Mouse (Mus musculus) neural tube, embryonic 12.5 days (tissue): ENCODE data around the gene Osgin1. TPM values are rescaled to one million over a fixed set of nuclear protein-coding genes. Genes with fewer than 3 reads are reported as not detected.

Experiments
- ATAC-seq: fragments of 200-750 bp; cut with Nextera tagmentation; 2 replicates; pipeline ENCODE4 v1.8.0; 2017; ENCODE audit warnings: low read depth, mild to moderate bottlenecking, moderate TSS enrichment, moderate library complexity; ENCODE audit not compliant: low FRiP score
- H3K27ac ChIP-seq: fragments of 300-500 bp; sonication (generic); 2 replicates; pipeline ENCODE4 v1.5.1; 2016
- H3K27me3 ChIP-seq: fragments of 300-500 bp; sonication (generic); replicated peaks from 2 replicates; pipeline ENCODE4 v1.6.1; 2016; ENCODE audit warnings: mild to moderate bottlenecking
- H3K36me3 ChIP-seq: fragments of 300-500 bp; sonication (generic); 2 replicates; pipeline ENCODE4 v1.6.1; 2016; ENCODE audit warnings: mild to moderate bottlenecking
- H3K4me1 ChIP-seq: fragments of 300-500 bp; sonication (generic); 2 replicates; pipeline ENCODE4 v1.6.1; 2016
- H3K4me2 ChIP-seq: fragments of 300-500 bp; sonication (generic); replicated peaks from 2 replicates; pipeline ENCODE4 v1.6.1; 2016; ENCODE audit warnings: mild to moderate bottlenecking
- H3K4me3 ChIP-seq: fragments of 300-500 bp; sonication (generic); 2 replicates; pipeline ENCODE4 v1.5.1; 2016
- H3K9ac ChIP-seq: fragments of 300-500 bp; sonication (generic); 2 replicates; pipeline ENCODE4 v1.6.1; 2016; ENCODE audit warnings: mild to moderate bottlenecking
- H3K9me3 ChIP-seq: fragments of 300-500 bp; sonication (generic); 2 replicates; pipeline ENCODE4 v1.6.1; 2016; ENCODE audit warnings: mild to moderate bottlenecking
- WGBS: fragments of 180-500 bp; shearing (Covaris S2); methylation state at CpG from one replicate; pipeline ENCODE4 v1.1.7; 2016; 5-methylcytosine and 5-hydroxymethylcytosine counted together
- polyA plus RNA-seq: library from polyadenylated mRNA; unstranded; fragments of >200 nt; fragmentation: Nextera tagmentation; extraction: Ambion mirVana; gene quantifications from 2 replicates; pipeline ENCODE4 v1.2.1, GENCODE M21; 2016

The Osgin1 gene
- polyA plus RNA-seq, 1 experiment from 2014 or later: 0.13 TPM

DNA sequence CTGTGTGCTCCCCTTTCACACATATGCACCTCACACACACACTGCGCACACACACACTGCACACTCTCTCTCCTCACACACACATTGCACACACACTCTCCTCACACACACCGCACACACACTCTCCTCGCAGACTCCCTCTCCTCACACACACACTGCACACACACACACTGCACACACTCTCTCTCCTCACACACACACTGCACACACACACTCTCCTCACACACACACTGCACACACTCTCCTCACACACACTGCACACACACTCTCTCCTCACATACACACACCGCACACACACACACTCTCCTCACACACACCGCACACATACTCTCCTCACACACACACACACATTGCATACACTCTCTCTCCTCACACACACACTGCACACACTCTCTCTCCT is 29.3 kb upstream of the Osgin1 start:
- WGBS: 95% methylated on average over 5 of the region's 5 CpGs
- Histone ChIP-seq H3K27me3 (no peaks in the 10 kb centered on the region), H3K4me1 (no peaks in the 10 kb centered on the region), H3K27ac (no peak overlapping the region), H3K36me3 (peaks cover 39% of the 10 kb centered on the region), H3K4me3 (no peak overlapping the region), H3K9ac (no peak overlapping the region), H3K4me2 (no peak overlapping the region), H3K9me3 (no peaks in the 10 kb centered on the region)
- ATAC-seq: no peak

- Histone ChIP-seq H3K27me3 (no peaks in the 10 kb centered on the region), H3K36me3 (peaks cover 51% of the 10 kb centered on the region), H3K4me1 (0 out of 2 replicates have a peak, but pooled peaks cover 4% of the 10 kb centered on the region), H3K9ac (no peak overlapping the region), H3K9me3 (no peaks in the 10 kb centered on the region), H3K4me3 (no peak overlapping the region), H3K4me2 (no peak overlapping the region), H3K27ac (no peak overlapping the region)
- ATAC-seq: no peak
- WGBS: 82% methylated on average over 8 of the region's 8 CpGs
Observed at GRCm38 (mm10) chr8:119408311-119408710, 25.6 kb upstream of the Osgin1 start.

DNA sequence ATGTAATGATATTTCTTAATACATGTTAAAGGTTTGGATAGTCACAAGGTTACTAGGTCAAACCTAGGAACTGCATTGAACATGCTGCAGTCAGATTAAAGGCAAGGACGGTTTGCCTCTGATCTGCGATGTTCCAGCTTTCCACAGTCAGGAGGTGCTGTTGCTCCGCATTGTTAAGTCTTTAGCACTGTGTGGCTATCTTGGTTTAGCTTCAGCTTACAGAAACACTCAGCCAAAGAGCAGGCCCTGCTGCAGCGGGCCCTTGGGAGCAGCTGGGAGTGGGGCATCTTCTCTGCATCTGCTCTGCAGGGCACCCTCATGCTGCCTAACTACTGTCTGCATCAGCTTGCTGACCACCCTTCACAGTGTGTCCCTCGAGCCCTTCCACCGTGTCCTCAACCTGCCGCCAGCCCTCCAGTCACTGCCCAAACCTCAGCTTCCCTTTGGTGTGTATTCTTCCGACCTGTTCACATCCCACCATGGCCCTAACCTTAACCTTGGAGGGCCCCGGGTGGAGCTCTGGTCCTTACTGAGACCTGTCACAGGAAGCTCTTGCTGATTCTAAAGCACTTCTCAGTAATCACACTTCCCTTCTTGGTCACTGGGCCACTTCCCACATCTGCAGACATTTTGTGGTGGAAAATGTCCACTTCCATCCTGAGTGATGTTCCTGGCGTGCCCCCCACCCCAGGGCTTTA is 21.7 kb upstream of the Osgin1 start:
- Histone ChIP-seq H3K9ac (no peak overlapping the region), H3K4me2 (no peak overlapping the region), H3K4me1 (peaks cover 8% of the 10 kb centered on the region; the same call in 1 of the 2 replicates), H3K27me3 (no peaks in the 10 kb centered on the region), H3K36me3 (peaks cover 40% of the 10 kb centered on the region), H3K4me3 (no peak overlapping the region), H3K27ac (no peak overlapping the region), H3K9me3 (no peaks in the 10 kb centered on the region)
- 58% methylated on average over 10 of the region's 10 CpGs for WGBS
- no peak for ATAC-seq

DNA sequence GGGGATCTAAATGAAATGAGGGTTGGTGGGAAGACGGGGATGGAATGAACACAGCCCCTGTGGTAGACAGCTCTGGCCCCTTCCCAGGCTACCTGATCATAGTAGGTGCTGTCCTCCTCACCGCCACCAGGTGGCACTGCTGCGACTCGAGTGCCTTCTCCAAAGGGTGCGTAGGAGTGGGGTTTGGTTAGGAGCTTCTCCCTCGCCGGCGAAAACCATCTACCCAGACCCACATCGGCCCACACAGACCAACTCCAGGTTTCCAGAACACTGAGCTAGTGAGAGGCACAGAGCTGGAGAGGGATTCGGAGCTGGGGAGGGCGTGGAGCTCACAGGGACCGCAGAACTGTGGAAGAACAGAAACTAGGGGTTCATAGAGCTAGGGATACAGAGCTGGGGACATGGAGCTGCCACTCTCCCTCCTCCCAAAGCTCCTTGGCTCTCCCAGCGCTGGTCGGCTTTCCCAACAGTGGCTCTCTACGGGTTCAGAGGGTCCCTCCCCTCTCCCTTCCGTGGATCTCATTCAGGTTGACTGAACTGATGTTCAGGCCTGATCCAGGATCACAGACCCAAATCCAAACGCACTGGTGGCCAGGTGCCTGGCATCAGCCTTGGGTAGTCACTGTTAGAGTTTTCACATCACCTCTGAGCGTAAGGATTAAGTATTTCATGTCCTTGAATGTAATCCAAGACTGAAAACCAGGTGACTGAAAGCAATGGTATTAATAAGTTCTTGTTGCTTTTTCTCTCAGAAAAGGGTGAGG is 21.0 kb upstream of the Osgin1 start:
- 12% methylated on average over 18 of the region's 18 CpGs for WGBS
- Histone ChIP-seq H3K9me3 (no peaks in the 10 kb centered on the region), H3K4me3 (no peak overlapping the region), H3K9ac (0 out of 2 replicates have a peak overlapping the region, but pooled peaks have one; percentile 26), H3K27me3 (no peaks in the 10 kb centered on the region), H3K4me2 (peak overlapping the region; percentile 52), H3K36me3 (peaks cover 34% of the 10 kb centered on the region), H3K27ac (no peak overlapping the region), H3K4me1 (peaks cover 8% of the 10 kb centered on the region; the same call in 1 of the 2 replicates)
- peak; percentile 74; the same call in 1 of the 2 replicates for ATAC-seq

DNA sequence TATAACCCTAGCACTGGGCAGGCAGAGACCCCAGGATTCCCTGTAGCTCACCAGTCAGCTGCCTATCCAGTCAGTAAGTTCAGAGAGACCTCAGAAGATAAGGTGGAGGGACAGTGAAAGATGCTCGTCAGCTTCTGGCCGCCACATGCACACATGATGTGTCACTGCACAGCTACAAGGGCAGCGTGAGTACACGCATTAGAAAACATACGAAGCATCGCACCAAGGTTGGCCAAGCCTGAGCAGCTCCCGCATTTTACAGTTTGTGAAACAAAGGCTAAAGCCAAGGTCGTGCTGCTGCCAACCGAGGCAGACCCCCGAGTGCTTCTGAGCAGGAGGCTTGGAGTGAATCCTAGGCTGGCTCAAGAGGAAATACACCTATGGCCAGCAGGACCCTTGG is 20.3 kb upstream of the Osgin1 start:
- Histone ChIP-seq H3K4me3 (no peak overlapping the region), H3K4me2 (no peak overlapping the region), H3K27ac (no peak overlapping the region), H3K36me3 (peaks cover 27% of the 10 kb centered on the region), H3K27me3 (no peaks in the 10 kb centered on the region), H3K9me3 (no peaks in the 10 kb centered on the region), H3K4me1 (peaks cover 8% of the 10 kb centered on the region; the same call in 1 of the 2 replicates), H3K9ac (no peak overlapping the region)
- whole genome bisulfite sequencing: 85% methylated on average over 10 of the region's 10 CpGs
- no peak for ATAC-seq

DNA sequence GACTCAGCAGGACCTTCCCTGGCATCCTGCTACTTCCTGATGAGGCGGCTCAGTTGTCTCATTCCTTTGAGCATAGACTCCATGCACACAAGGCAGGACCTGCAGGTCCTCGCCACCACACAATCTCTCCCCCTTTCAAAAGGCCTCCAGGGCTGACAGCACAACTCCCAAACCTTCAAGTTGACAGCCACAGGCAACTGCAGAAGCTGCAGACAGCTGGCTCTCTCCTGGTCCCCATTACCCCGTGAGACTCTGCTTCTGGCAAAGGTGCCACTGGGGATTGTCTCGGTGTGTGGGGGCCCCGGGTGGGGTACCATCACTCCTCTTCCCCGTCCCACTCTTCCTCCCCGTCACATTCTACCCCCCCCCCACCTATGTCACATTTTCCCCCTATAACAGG is 13.6 kb upstream of the Osgin1 start:
- peaks cover 5% of the 10 kb centered on the region for H3K4me1 ChIP-seq
- H3K27me3 ChIP-seq: 0 out of 2 replicates have a peak, but pooled peaks cover 3% of the 10 kb centered on the region

DNA sequence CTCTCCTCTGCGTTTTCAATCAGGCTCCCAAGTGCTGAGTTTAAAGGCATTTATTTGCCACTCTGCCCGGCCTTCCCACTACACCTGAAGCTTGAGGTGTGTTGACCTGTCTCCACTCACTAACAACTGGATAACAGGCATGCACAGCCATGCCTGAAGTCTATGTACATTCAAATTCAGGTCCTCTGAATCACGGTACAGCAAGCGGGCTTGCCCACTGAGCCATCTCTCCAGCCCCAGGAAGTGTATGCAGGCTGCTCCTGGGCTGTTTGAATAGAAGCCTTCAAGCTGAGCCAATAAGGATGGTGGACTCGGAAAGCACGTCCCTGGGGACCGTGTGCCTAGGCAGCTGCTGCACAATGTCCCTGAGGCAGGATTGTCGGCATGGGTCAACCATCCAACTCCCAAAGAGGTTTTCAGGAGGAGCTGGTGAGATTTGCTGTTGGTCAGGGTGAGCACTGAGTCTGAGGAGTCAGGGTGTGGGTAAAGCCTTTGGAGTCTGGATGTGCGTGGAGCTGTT is 12.3 kb upstream of the Osgin1 start:
- Histone ChIP-seq H3K4me3 (no peak overlapping the region), H3K4me2 (no peak overlapping the region), H3K4me1 (no peaks in the 10 kb centered on the region; the same call in 1 of the 2 replicates), H3K9ac (no peak overlapping the region), H3K36me3 (no peaks in the 10 kb centered on the region), H3K27me3 (0 out of 2 replicates have a peak, but pooled peaks cover 3% of the 10 kb centered on the region), H3K27ac (no peak overlapping the region), H3K9me3 (no peaks in the 10 kb centered on the region)
- WGBS: 63% methylated on average over 9 of the region's 9 CpGs
- ATAC-seq: no peak

More for the DNA sequence above, 13.6 kb upstream of the Osgin1 start:
- Histone ChIP-seq H3K9ac (no peak overlapping the region), H3K27ac (no peak overlapping the region), H3K9me3 (no peaks in the 10 kb centered on the region), H3K4me3 (no peak overlapping the region), H3K4me2 (no peak overlapping the region), H3K36me3 (no peaks in the 10 kb centered on the region)
- 70% methylated on average over 7 of the region's 7 CpGs for WGBS
- ATAC-seq: no peak

DNA sequence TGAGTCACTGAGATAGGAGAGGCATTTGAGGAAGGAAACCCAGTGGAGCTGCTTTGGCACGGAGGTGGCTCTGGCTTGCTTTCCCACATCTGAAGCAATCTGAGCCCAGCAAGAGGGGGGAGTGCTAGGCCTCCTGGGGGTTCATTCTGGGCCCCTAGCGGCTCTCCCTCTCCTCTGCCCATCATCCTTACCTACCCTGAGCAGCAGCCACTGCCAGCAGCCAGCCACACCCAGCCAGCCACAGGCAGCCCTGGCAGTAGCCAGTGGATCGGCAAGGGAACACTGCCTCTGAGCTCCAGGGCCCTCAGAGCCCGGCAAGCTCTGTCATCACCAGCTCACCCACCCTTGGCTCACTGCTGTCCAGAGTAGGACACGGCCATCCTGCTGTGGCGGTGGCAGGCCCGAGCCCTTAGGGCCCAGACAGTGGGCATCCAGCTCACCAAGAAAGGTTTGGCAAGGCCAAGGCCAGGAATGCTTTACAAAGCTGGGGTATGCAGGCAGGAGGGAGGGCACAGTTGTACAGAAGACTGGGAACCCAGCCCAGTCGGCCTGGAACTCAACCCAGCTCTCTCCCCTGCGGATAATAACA is 11.7 kb upstream of the Osgin1 start:
- H3K4me2 ChIP-seq: no peak overlapping the region
- no peak for ATAC-seq
- H3K36me3 ChIP-seq: no peaks in the 10 kb centered on the region
- H3K4me1 ChIP-seq: no peaks in the 10 kb centered on the region; the same call in 1 of the 2 replicates
- 0 out of 2 replicates have a peak, but pooled peaks cover 3% of the 10 kb centered on the region for H3K27me3 ChIP-seq
- WGBS: 69% methylated on average over 9 of the region's 9 CpGs
- no peak overlapping the region for H3K9ac ChIP-seq
- H3K9me3 ChIP-seq: no peaks in the 10 kb centered on the region
- no peak overlapping the region for H3K4me3 ChIP-seq
- H3K27ac ChIP-seq: no peak overlapping the region

DNA sequence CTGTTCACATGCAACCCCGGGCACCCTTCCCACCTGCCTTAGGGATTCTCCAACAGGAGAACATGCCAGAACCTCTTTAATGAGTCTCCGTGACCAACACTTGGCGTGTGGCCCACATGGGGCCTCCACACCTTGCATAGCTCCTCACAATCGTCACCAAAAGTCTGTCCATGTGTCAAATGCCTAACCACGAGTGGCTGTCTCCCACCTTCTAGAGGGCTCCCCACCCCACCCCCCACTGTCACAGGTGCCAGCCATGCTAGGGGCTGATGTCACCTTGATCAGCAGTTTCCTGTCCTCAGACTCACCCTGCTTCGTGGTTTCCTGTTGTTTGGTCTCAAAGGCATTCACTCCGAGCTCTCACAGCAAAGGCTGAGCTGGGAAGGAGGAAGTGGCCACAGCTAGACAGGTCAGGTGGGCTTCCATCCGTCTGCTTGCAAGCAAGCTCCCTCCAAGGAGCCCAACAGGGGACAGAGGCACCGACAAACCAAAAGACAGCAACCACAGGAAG is 10.2 kb upstream of the Osgin1 start:
- 72% methylated on average over 9 of the region's 9 CpGs for WGBS
- Histone ChIP-seq H3K27me3 (0 out of 2 replicates have a peak, but pooled peaks cover 3% of the 10 kb centered on the region), H3K4me2 (no peak overlapping the region), H3K9ac (no peak overlapping the region), H3K9me3 (no peaks in the 10 kb centered on the region), H3K36me3 (no peaks in the 10 kb centered on the region), H3K4me1 (no peaks in the 10 kb centered on the region; the same call in 1 of the 2 replicates), H3K27ac (no peak overlapping the region), H3K4me3 (no peak overlapping the region)
- no peak for ATAC-seq

GRCm38 (mm10) chr8:119424199-119424733 is 9.7 kb upstream of the Osgin1 start:
- no peak for ATAC-seq
- Histone ChIP-seq H3K9ac (no peak overlapping the region), H3K9me3 (no peaks in the 10 kb centered on the region), H3K27me3 (0 out of 2 replicates have a peak, but pooled peaks cover 3% of the 10 kb centered on the region), H3K4me2 (no peak overlapping the region), H3K36me3 (no peaks in the 10 kb centered on the region), H3K4me3 (no peak overlapping the region), H3K4me1 (no peaks in the 10 kb centered on the region; the same call in 1 of the 2 replicates), H3K27ac (no peak overlapping the region)
- WGBS: 86% methylated on average over 10 of the region's 10 CpGs

DNA sequence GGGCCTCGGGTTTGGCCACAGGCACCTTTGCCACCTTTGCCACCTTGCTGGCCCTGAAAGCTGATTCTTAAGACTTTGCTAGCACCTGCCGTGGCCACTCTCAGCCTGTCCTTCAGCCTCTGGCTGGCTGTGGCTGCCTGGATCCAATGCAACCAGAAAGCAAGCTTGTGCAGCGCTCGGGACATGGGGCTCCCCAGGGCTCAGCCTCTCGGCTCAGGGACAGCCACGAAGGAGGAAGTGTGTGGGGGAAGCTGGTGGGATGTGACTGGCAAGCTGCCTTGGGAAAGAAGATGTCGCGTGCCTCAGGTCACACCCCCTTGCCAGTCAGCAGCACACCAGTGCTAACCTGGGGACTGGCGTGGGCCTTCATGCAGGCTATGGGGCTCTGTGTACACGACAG is 9.2 kb upstream of the Osgin1 start:
- H3K9ac ChIP-seq: no peak overlapping the region
- H3K9me3 ChIP-seq: no peaks in the 10 kb centered on the region
- H3K27ac ChIP-seq: no peak overlapping the region
- no peak overlapping the region for H3K4me2 ChIP-seq
- WGBS: 83% methylated on average over 10 of the region's 10 CpGs
- H3K27me3 ChIP-seq: 0 out of 2 replicates have a peak, but pooled peaks cover 3% of the 10 kb centered on the region
- no peaks in the 10 kb centered on the region for H3K36me3 ChIP-seq
- no peak overlapping the region for H3K4me3 ChIP-seq
- no peaks in the 10 kb centered on the region; the same call in 1 of the 2 replicates for H3K4me1 ChIP-seq
- ATAC-seq: no peak
